Mouse (Mus musculus) lung, adult 2 months (tissue): ENCODE measurements around the gene Sgcd.

Source experiments
- CTCF ChIP-seq: fragments of 200-500 bp; IDR thresholded peaks from 2 replicates; pipeline ENCODE4 v1.5.1; 2011; ENCODE audit warnings: mild to moderate bottlenecking, low read length, control low read depth; ENCODE audit not compliant: insufficient read depth
- POLR2A ChIP-seq: fragments of 200-500 bp; IDR thresholded peaks from 2 replicates; pipeline ENCODE4 v1.6.1; 2011; ENCODE audit warnings: low read depth, mild to moderate bottlenecking, control low read depth, low read length, borderline replicate concordance; ENCODE audit errors: extremely low read depth

- no peak for TF ChIP-seq CTCF
- no peak for TF ChIP-seq POLR2A
Observed at GRCm38 (mm10) chr11:47399607-47400006, 589.2 kb downstream of the Sgcd start.
